Mouse (Mus musculus) B cell, adult 2 months (primary cell): ENCODE results near the gene Rsrc2.
A peak's percentile ranks its signal among the peaks of the same experiment; 100 is the strongest.

Experiments used
- DNase-seq, 2 experiments: peaks; one replicate each; pipeline ENCODE4 v3.0.0; 2022

Gene Rsrc2

GRCm38 (mm10) chr5:123696244-123696643, 53.0 kb downstream of the Rsrc2 start:
- DNase-seq = no peak

- DNase-seq = no peak
Measured at GRCm38 (mm10) chr5:123694468-123694867, 54.7 kb downstream of the Rsrc2 start.

GRCm38 (mm10) chr5:123684221-123685144, 64.7 kb downstream of the Rsrc2 start, which contains the start of gene Clip1:
Gene Clip1, minus strand, starts transcription at chr5:123684618.
- DNase-seq = peak in 1 of 2 experiments; percentile 17

- DNase-seq = peak; percentile 58 to 64
Measured at GRCm38 (mm10) chr5:123683377-123684220, 65.6 kb downstream of the Rsrc2 start.

- no peak for DNase-seq
Measured at GRCm38 (mm10) chr5:123683043-123683376, 66.2 kb downstream of the Rsrc2 start.

GRCm38 (mm10) chr5:123682372-123682771, 66.8 kb downstream of the Rsrc2 start:
- DNase-seq = no peak

- DNase-seq = no peak
Measured at GRCm38 (mm10) chr5:123679546-123680263, 69.5 kb downstream of the Rsrc2 start.

GRCm38 (mm10) chr5:123679106-123679505, 70.1 kb downstream of the Rsrc2 start:
- DNase-seq = no peak
